Mouse (Mus musculus): Measurements from ENCODE around the gene Ism1. TPM values are rescaled to one million over a fixed set of nuclear protein-coding genes. Genes with fewer than 3 reads are reported as not detected.
A peak's percentile ranks its signal among the peaks of the same experiment; 100 is the strongest.

Ism1 gene
- polyA plus RNA-seq, 1 experiment from 2014 or later = 0.98 TPM

GRCm38 (mm10) chr2:139778283-139778682 is 100.3 kb downstream of the Ism1 start:
- DNase-seq (ENCODE audit: low spot score) = no peak

GRCm38 (mm10) chr2:139783318-139783850 is 105.4 kb downstream of the Ism1 start:
- 93% methylated on average over 8 of the region's 8 CpGs for WGBS
- ATAC-seq (ENCODE audit: low FRiP score) = no peak
- no peak overlapping the region for H3K27ac ChIP-seq

More at GRCm38 (mm10) chr2:139778283-139778682, 100.3 kb downstream of the Ism1 start:
- 56% methylated on average over 3 of the region's 3 CpGs for WGBS
- Histone ChIP-seq H3K4me3 (replicated peaks; ENCODE audit: low read length) (no peak overlapping the region), H3K9me3 (ENCODE audit: control insufficient read depth, low read length) (no peaks in the 10 kb centered on the region), H3K27me3 (ENCODE audit: control insufficient read depth, insufficient read depth, low read length) (no peaks in the 10 kb centered on the region), H3K4me2 (replicated peaks) (no peak overlapping the region), H3K36me3 (replicated peaks; ENCODE audit: control insufficient read depth, insufficient read depth) (no peaks in the 10 kb centered on the region), H3K9ac (no peak overlapping the region), H3K4me1 (replicated peaks; ENCODE audit: control insufficient read depth, insufficient read depth, low read length) (no peaks in the 10 kb centered on the region), H3K27ac (no peak overlapping the region)
- ATAC-seq (ENCODE audit: low FRiP score) = no peak

GRCm38 (mm10) chr2:139784465-139784864 is 106.5 kb downstream of the Ism1 start:
- no peaks in the 10 kb centered on the region for H3K4me1 ChIP-seq (replicated peaks; ENCODE audit: control insufficient read depth, insufficient read depth, low read length)
- no peak for DNase-seq (ENCODE audit: low spot score)

More at GRCm38 (mm10) chr2:139783318-139783850, 105.4 kb downstream of the Ism1 start:
- Histone ChIP-seq H3K27me3 (ENCODE audit: control insufficient read depth, insufficient read depth, low read length) (no peaks in the 10 kb centered on the region), H3K36me3 (replicated peaks; ENCODE audit: control insufficient read depth, insufficient read depth) (no peaks in the 10 kb centered on the region), H3K4me1 (replicated peaks; ENCODE audit: control insufficient read depth, insufficient read depth, low read length) (no peaks in the 10 kb centered on the region), H3K9ac (no peak overlapping the region), H3K9me3 (ENCODE audit: control insufficient read depth, low read length) (no peaks in the 10 kb centered on the region), H3K4me3 (replicated peaks; ENCODE audit: low read length) (no peak overlapping the region), H3K4me2 (replicated peaks) (no peak overlapping the region)
- DNase-seq (ENCODE audit: low spot score) = no peak

GRCm38 (mm10) chr2:139784946-139785345 is 107.0 kb downstream of the Ism1 start:
- 89% methylated on average over 2 of the region's 2 CpGs for WGBS

More at GRCm38 (mm10) chr2:139784465-139784864, 106.5 kb downstream of the Ism1 start:
- H3K4me3 ChIP-seq (replicated peaks; ENCODE audit: low read length) = no peak overlapping the region
- H3K9ac ChIP-seq = no peak overlapping the region
- no peaks in the 10 kb centered on the region for H3K27me3 ChIP-seq (ENCODE audit: control insufficient read depth, insufficient read depth, low read length)
- H3K27ac ChIP-seq = no peak overlapping the region
- H3K4me2 ChIP-seq (replicated peaks) = no peak overlapping the region
- no peak for ATAC-seq (ENCODE audit: low FRiP score)
- WGBS = 71% methylated on average over 1 of the region's 1 CpGs
- H3K9me3 ChIP-seq (ENCODE audit: control insufficient read depth, low read length) = no peaks in the 10 kb centered on the region
- H3K36me3 ChIP-seq (replicated peaks; ENCODE audit: control insufficient read depth, insufficient read depth) = no peaks in the 10 kb centered on the region

GRCm38 (mm10) chr2:139788658-139789057 is 110.7 kb downstream of the Ism1 start:
- DNase-seq (ENCODE audit: low spot score) = no peak

More at GRCm38 (mm10) chr2:139784946-139785345, 107.0 kb downstream of the Ism1 start:
- no peak overlapping the region for H3K4me3 ChIP-seq (replicated peaks; ENCODE audit: low read length)
- no peaks in the 10 kb centered on the region for H3K9me3 ChIP-seq (ENCODE audit: control insufficient read depth, low read length)
- H3K4me1 ChIP-seq (replicated peaks; ENCODE audit: control insufficient read depth, insufficient read depth, low read length) = no peaks in the 10 kb centered on the region
- ATAC-seq (ENCODE audit: low FRiP score) = no peak
- H3K4me2 ChIP-seq (replicated peaks) = no peak overlapping the region
- no peaks in the 10 kb centered on the region for H3K27me3 ChIP-seq (ENCODE audit: control insufficient read depth, insufficient read depth, low read length)
- no peak overlapping the region for H3K27ac ChIP-seq
- no peaks in the 10 kb centered on the region for H3K36me3 ChIP-seq (replicated peaks; ENCODE audit: control insufficient read depth, insufficient read depth)
- H3K9ac ChIP-seq = no peak overlapping the region
- DNase-seq (ENCODE audit: low spot score) = no peak

GRCm38 (mm10) chr2:139792345-139793120 is 114.6 kb downstream of the Ism1 start:
- H3K27me3 ChIP-seq (ENCODE audit: control insufficient read depth, insufficient read depth, low read length) = no peaks in the 10 kb centered on the region
- 82% methylated on average over 9 of the region's 9 CpGs for WGBS
- H3K9me3 ChIP-seq (ENCODE audit: control insufficient read depth, low read length) = no peaks in the 10 kb centered on the region
- H3K4me3 ChIP-seq (replicated peaks; ENCODE audit: low read length) = no peak overlapping the region
- no peaks in the 10 kb centered on the region for H3K36me3 ChIP-seq (replicated peaks; ENCODE audit: control insufficient read depth, insufficient read depth)
- DNase-seq (ENCODE audit: low spot score) (no peak), ATAC-seq (ENCODE audit: low FRiP score) (no peak)
- no peak overlapping the region for H3K4me2 ChIP-seq (replicated peaks)
- no peak overlapping the region for H3K27ac ChIP-seq
- no peak overlapping the region for H3K9ac ChIP-seq
- H3K4me1 ChIP-seq (replicated peaks; ENCODE audit: control insufficient read depth, insufficient read depth, low read length) = no peaks in the 10 kb centered on the region

More at GRCm38 (mm10) chr2:139788658-139789057, 110.7 kb downstream of the Ism1 start:
- Histone ChIP-seq H3K27me3 (ENCODE audit: control insufficient read depth, insufficient read depth, low read length) (no peaks in the 10 kb centered on the region), H3K4me2 (replicated peaks) (no peak overlapping the region), H3K27ac (no peak overlapping the region), H3K9ac (no peak overlapping the region), H3K4me1 (replicated peaks; ENCODE audit: control insufficient read depth, insufficient read depth, low read length) (no peaks in the 10 kb centered on the region), H3K9me3 (ENCODE audit: control insufficient read depth, low read length) (no peaks in the 10 kb centered on the region), H3K36me3 (replicated peaks; ENCODE audit: control insufficient read depth, insufficient read depth) (no peaks in the 10 kb centered on the region), H3K4me3 (replicated peaks; ENCODE audit: low read length) (no peak overlapping the region)
- ATAC-seq (ENCODE audit: low FRiP score) = no peak
- 85% methylated on average over 4 of the region's 4 CpGs for WGBS

- Histone ChIP-seq H3K36me3 (replicated peaks; ENCODE audit: control insufficient read depth, insufficient read depth) (no peaks in the 10 kb centered on the region), H3K27me3 (ENCODE audit: control insufficient read depth, insufficient read depth, low read length) (no peaks in the 10 kb centered on the region), H3K9me3 (ENCODE audit: control insufficient read depth, low read length) (no peaks in the 10 kb centered on the region), H3K9ac (no peak overlapping the region), H3K4me3 (replicated peaks; ENCODE audit: low read length) (no peak overlapping the region), H3K4me1 (replicated peaks; ENCODE audit: control insufficient read depth, insufficient read depth, low read length) (no peaks in the 10 kb centered on the region), H3K4me2 (replicated peaks) (no peak overlapping the region), H3K27ac (no peak overlapping the region)
- ATAC-seq (ENCODE audit: low FRiP score) (no peak), DNase-seq (ENCODE audit: low spot score) (no peak)
- 89% methylated on average over 7 of the region's 7 CpGs for whole genome bisulfite sequencing
Measured at GRCm38 (mm10) chr2:139804041-139804440, 126.1 kb downstream of the Ism1 start.

- Histone ChIP-seq H3K27me3 (ENCODE audit: control insufficient read depth, insufficient read depth, low read length) (no peaks in the 10 kb centered on the region), H3K27ac (no peak overlapping the region), H3K36me3 (replicated peaks; ENCODE audit: control insufficient read depth, insufficient read depth) (no peaks in the 10 kb centered on the region), H3K4me1 (replicated peaks; ENCODE audit: control insufficient read depth, insufficient read depth, low read length) (no peaks in the 10 kb centered on the region), H3K4me2 (replicated peaks) (no peak overlapping the region), H3K4me3 (replicated peaks; ENCODE audit: low read length) (no peak overlapping the region), H3K9ac (no peak overlapping the region), H3K9me3 (ENCODE audit: control insufficient read depth, low read length) (no peaks in the 10 kb centered on the region)
- ATAC-seq (ENCODE audit: low FRiP score) (0 out of 2 replicates have a peak, but pooled peaks have one; percentile 34), DNase-seq (ENCODE audit: low spot score) (no peak)
- WGBS = 69% methylated on average over 6 of the region's 6 CpGs
Measured at GRCm38 (mm10) chr2:139807887-139808286, 129.9 kb downstream of the Ism1 start.
